Mouse (Mus musculus): ENCODE measurements around the gene Drg2. TPM values are rescaled to one million over a fixed set of nuclear protein-coding genes. Genes with fewer than 3 reads are reported as not detected.

The Drg2 gene
- total and polyA plus RNA-seq, 3 experiments, result 28.1 to 34.4 (median 28.8) TPM

DNA sequence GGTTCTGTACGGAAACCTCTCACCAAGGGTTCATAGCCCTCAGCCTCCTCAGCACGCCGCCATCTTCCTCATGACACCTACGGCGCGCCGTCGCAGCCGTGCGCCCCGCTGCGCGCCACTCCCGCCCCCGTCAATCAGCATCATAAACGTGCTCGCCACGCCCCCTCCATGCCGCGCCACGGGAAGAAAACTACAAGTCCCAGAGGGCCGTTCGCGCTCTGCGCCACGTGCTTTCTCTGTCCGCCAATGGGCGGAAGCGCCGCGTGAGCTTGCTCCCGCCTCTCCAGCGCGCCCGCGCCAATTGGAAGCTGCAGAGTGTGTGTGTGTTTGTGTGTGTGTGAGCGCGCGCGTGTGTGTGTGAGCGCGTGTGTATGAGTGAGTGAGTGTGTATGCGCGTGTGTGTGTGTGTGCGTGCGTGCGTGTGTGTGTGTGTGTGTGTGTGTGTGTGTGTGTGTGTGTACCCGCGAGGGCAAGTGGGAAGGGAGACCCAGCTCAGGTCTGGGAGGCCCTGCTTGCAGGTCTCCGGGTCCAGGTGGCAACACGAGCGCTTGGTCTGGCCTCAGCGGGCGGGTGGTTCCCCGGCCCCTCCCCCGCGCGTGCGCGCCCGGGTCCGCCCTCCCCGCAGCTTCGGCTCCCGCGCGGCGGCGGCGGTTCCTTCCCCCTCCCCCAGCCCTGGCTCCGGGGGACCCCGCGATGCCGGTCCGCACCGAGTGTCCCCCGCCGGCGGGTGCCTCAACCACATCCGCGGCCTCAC, 37.3 kb upstream of the Drg2 start, which contains the start of gene Gid4:
Gene Gid4 (plus strand): TSS at position 183 of the 754 bp plus-strand sequence.
- Histone ChIP-seq H3K27ac (peak within 1 kb of the TSS; percentile 88), H3K79me2 (replicated peaks; ENCODE audit: control insufficient read depth, insufficient read depth, low read length) (no peaks in the 10 kb centered on the region), H3K36me3 (ENCODE audit: control insufficient read depth, insufficient read depth, low read length) (no peaks in the 10 kb centered on the region), H3K27me3 (ENCODE audit: control insufficient read depth, insufficient read depth, low read length) (no peaks in the 10 kb centered on the region), H3K9ac (ENCODE audit: low read depth, low read length) (peak within 1 kb of the TSS; percentile 88), H3K4me3 (peak within 1 kb of the TSS; percentile 88), H3K4me1 (ENCODE audit: control insufficient read depth, insufficient read depth, low read length) (peaks cover 7% of the 10 kb centered on the region)
- WGBS, result 1% methylated on average over 67 of the region's 81 CpGs
- intact Hi-C loops (cut with DNase I), result no loop called here
- TF ChIP-seq EP300 (IDR thresholded peaks at IDR 0.05; ENCODE audit: insufficient read depth, low read depth, low read length) (peak; percentile 45), CTCF (IDR thresholded peaks at IDR 0.05) (no peak), POLR2A (IDR thresholded peaks at IDR 0.05; ENCODE audit: insufficient read depth, low read depth, low read length) (peak; percentile 84)
- peak; percentile 98 to 99 for DNase-seq

DNA sequence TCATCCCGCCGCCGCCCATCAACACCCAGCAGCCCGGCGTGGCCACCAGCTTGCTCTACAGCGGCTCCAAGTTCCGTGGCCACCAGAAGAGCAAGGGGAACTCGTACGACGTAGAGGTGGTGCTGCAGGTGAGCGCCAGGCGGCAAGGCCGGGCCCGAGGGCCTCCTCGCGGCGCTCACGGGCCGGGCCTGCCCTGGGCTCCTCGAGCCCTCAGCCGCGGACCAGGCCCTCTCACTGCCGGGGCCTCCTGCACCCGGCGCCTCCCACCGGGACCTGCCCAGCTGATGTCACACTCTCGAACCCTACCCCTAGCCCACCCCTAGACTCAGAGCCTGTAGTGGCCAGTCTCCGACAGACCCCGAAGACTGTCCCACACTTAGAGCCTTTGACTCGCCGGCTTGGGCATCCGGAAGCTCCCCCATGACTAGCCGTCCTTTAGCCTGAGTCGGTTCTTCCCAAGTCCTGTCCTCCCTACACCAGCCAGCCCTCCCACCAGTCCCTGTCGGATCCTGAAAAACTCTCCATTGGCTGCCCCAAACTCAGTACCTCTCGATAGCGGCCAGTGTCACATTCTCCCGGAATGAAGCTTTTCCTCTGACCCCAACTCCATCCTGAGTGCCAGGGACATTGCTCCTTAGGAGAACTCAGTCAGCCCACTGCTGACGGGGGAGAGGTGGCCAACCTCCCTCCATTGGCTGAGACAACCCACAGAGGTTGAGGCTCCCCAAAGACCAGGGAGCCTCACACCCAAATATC, 36.5 kb upstream of the Drg2 start, which contains the start of gene Atpaf2:
Gene Atpaf2 (minus strand): TSS at position 741 of the 756 bp plus-strand sequence.
- under 1% methylated on average over 37 of the region's 39 CpGs for WGBS
- peak within 1 kb of the TSS; percentile 79 for H3K27ac ChIP-seq
- peak in 1 of 2 experiments; percentile 53 for DNase-seq
- TF ChIP-seq EP300 (IDR thresholded peaks at IDR 0.05; ENCODE audit: insufficient read depth, low read depth, low read length) (no peak), CTCF (IDR thresholded peaks at IDR 0.05) (no peak), POLR2A (IDR thresholded peaks at IDR 0.05; ENCODE audit: insufficient read depth, low read depth, low read length) (no peak)
- H3K36me3 ChIP-seq (ENCODE audit: control insufficient read depth, insufficient read depth, low read length), result no peaks in the 10 kb centered on the region
- H3K4me3 ChIP-seq, result peak within 1 kb of the TSS; percentile 88
- H3K27me3 ChIP-seq (ENCODE audit: control insufficient read depth, insufficient read depth, low read length), result no peaks in the 10 kb centered on the region
- H3K79me2 ChIP-seq (replicated peaks; ENCODE audit: control insufficient read depth, insufficient read depth, low read length), result no peaks in the 10 kb centered on the region
- H3K4me1 ChIP-seq (ENCODE audit: control insufficient read depth, insufficient read depth, low read length), result peaks cover 6% of the 10 kb centered on the region
- intact Hi-C loops (cut with DNase I), result no loop called here
- H3K9ac ChIP-seq (ENCODE audit: low read depth, low read length), result peak within 1 kb of the TSS; percentile 88

DNA sequence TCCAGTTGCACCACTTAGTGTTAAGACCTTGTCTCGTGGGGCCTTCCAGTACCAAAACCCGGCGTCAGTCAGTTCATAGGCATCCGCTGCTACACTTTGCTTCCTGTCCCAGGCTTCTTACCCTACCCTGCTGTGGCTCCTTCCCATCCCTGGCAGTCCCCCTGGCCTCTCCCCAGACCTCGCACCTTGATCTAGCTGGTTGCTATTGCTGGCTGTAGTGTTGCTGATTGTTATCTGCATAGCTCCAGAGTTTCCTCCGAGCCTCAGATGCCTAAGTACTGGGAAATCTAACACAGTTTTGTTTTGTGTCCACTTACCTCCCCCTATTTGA, 36.0 kb upstream of the Drg2 start:
- H3K4me3 ChIP-seq, result peak overlapping the region; percentile 88
- peak overlapping the region; percentile 88 for H3K9ac ChIP-seq (ENCODE audit: low read depth, low read length)
- WGBS, result 8% methylated on average over 6 of the region's 6 CpGs
- H3K27me3 ChIP-seq (ENCODE audit: control insufficient read depth, insufficient read depth, low read length), result no peaks in the 10 kb centered on the region
- no peaks in the 10 kb centered on the region for H3K36me3 ChIP-seq (ENCODE audit: control insufficient read depth, insufficient read depth, low read length)
- TF ChIP-seq CTCF (IDR thresholded peaks at IDR 0.05) (no peak), POLR2A (IDR thresholded peaks at IDR 0.05; ENCODE audit: insufficient read depth, low read depth, low read length) (no peak), EP300 (IDR thresholded peaks at IDR 0.05; ENCODE audit: insufficient read depth, low read depth, low read length) (no peak)
- peaks cover 6% of the 10 kb centered on the region for H3K4me1 ChIP-seq (ENCODE audit: control insufficient read depth, insufficient read depth, low read length)
- no peak overlapping the region for H3K27ac ChIP-seq
- intact Hi-C loops (cut with DNase I), result no loop called here
- H3K79me2 ChIP-seq (replicated peaks; ENCODE audit: control insufficient read depth, insufficient read depth, low read length), result no peaks in the 10 kb centered on the region
- DNase-seq, result peak in 1 of 2 experiments; percentile 24

DNA sequence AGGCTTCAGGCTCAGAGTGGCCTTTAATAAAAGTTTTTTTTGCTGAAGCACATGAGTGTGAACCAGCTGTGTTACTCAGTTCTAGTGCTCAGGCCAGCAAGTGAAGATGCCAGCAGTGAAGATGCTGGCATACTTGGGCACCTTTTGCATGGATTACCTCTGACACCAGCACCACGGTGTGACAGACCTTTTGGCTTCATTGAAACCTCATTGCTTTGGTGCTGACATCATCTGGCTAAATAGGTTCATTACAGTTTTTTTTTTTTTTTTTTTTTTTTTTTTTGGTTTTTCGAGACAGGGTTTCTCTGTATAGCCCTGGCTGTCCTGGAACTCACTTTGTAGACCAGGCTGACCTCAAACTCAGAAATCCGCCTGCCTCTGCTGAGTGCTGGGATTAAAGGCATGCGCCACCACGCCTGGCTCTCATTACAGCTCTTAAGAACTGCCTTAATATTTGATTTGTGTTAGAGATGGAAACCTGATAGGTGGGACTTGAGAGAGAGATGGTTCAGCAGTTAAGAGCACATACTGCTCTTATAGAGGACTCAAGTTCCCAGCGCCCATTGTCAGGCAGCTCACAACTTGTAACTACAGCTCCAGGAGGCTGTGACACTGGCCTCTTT, 32.2 kb upstream of the Drg2 start:
- intact Hi-C loops (cut with DNase I), result no loop called here
- H3K79me2 ChIP-seq (replicated peaks; ENCODE audit: control insufficient read depth, insufficient read depth, low read length), result no peaks in the 10 kb centered on the region
- H3K4me3 ChIP-seq, result no peak overlapping the region
- 61% methylated on average over 6 of the region's 6 CpGs for WGBS
- H3K4me1 ChIP-seq (ENCODE audit: control insufficient read depth, insufficient read depth, low read length), result peaks cover 4% of the 10 kb centered on the region
- H3K9ac ChIP-seq (ENCODE audit: low read depth, low read length), result no peak overlapping the region
- no peak overlapping the region for H3K27ac ChIP-seq
- no peaks in the 10 kb centered on the region for H3K36me3 ChIP-seq (ENCODE audit: control insufficient read depth, insufficient read depth, low read length)
- H3K27me3 ChIP-seq (ENCODE audit: control insufficient read depth, insufficient read depth, low read length), result no peaks in the 10 kb centered on the region
- TF ChIP-seq CTCF (IDR thresholded peaks at IDR 0.05) (peak; percentile 38), EP300 (IDR thresholded peaks at IDR 0.05; ENCODE audit: insufficient read depth, low read depth, low read length) (no peak), POLR2A (IDR thresholded peaks at IDR 0.05; ENCODE audit: insufficient read depth, low read depth, low read length) (no peak)
- DNase-seq, result no peak

DNA sequence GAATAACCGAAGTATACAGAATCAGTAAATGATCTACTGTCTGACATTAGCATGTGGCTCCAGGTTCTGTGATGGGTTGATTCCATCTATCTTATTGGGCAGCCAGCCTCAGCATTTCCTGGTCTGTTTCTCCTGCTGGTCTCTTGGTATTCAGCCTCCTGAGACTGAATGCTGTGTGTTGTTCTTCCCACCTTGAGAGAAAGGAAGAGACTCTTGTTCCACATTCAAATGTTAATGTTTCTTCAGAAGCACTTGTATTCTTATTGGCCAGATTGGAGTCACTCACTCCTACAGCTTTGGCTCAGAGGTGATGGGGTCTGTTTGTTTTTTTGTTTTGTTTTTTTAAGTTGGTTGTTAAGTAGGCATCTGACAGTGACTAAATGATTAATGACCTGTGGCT, 31.4 kb upstream of the Drg2 start:
- Histone ChIP-seq H3K27ac (no peak overlapping the region), H3K36me3 (ENCODE audit: control insufficient read depth, insufficient read depth, low read length) (no peaks in the 10 kb centered on the region), H3K9ac (ENCODE audit: low read depth, low read length) (no peak overlapping the region), H3K79me2 (replicated peaks; ENCODE audit: control insufficient read depth, insufficient read depth, low read length) (no peaks in the 10 kb centered on the region), H3K4me1 (ENCODE audit: control insufficient read depth, insufficient read depth, low read length) (peaks cover 4% of the 10 kb centered on the region), H3K4me3 (no peak overlapping the region), H3K27me3 (ENCODE audit: control insufficient read depth, insufficient read depth, low read length) (no peaks in the 10 kb centered on the region)
- TF ChIP-seq CTCF (IDR thresholded peaks at IDR 0.05), result no peak
- no peak for TF ChIP-seq POLR2A (IDR thresholded peaks at IDR 0.05; ENCODE audit: insufficient read depth, low read depth, low read length)
- no peak for TF ChIP-seq EP300 (IDR thresholded peaks at IDR 0.05; ENCODE audit: insufficient read depth, low read depth, low read length)
- intact Hi-C loops (cut with DNase I), result no loop called here
- no peak for DNase-seq
- 91% methylated on average over 1 of the region's 1 CpGs for WGBS

Measured in heart, adult 2 months (tissue).